Mouse (Mus musculus) liver, embryonic 11.5 days (tissue): ENCODE measurements around the gene Zdhhc22. TPM values are rescaled to one million over a fixed set of nuclear protein-coding genes. Genes with fewer than 3 reads are reported as not detected.

Experiments
- ATAC-seq: fragments of 200-750 bp; cut with Nextera tagmentation; replicated peaks from 2 replicates; pipeline ENCODE4 v1.8.0; 2017; ENCODE audit warnings: moderate number of reproducible peaks, mild to moderate bottlenecking, moderate TSS enrichment, moderate library complexity; ENCODE audit not compliant: low FRiP score
- DNase-seq: peaks from one replicate; pipeline ENCODE4 v3.0.0-alpha.2; 2017; ENCODE audit warnings: low spot score
- H3K27ac ChIP-seq: fragments of 300-500 bp; sonication (generic); 2 replicates; pipeline ENCODE4 v1.5.1; 2014; ENCODE audit warnings: mild to moderate bottlenecking, low read depth, low read length, control low read depth
- H3K27me3 ChIP-seq: fragments of 300-500 bp; sonication (generic); replicated peaks from 2 replicates; pipeline ENCODE4 v1.6.1; 2014; ENCODE audit warnings: low read length, mixed read lengths; ENCODE audit not compliant: control insufficient read depth, insufficient read depth
- H3K36me3 ChIP-seq: fragments of 300-500 bp; sonication (generic); 2 replicates; pipeline ENCODE4 v1.6.1; 2014; ENCODE audit warnings: mild to moderate bottlenecking, low read length, moderate library complexity, mixed read lengths; ENCODE audit not compliant: control insufficient read depth, insufficient read depth
- H3K4me1 ChIP-seq: fragments of 300-500 bp; sonication (generic); replicated peaks from 2 replicates; pipeline ENCODE4 v1.6.1; 2014; ENCODE audit warnings: low read length, mixed read lengths; ENCODE audit not compliant: control insufficient read depth, insufficient read depth
- H3K4me2 ChIP-seq: fragments of 300-500 bp; sonication (generic); 2 replicates; pipeline ENCODE4 v1.6.1; 2014; ENCODE audit warnings: mild to moderate bottlenecking, control low read depth, moderate library complexity
- H3K4me3 ChIP-seq: fragments of 300-500 bp; sonication (generic); 2 replicates; pipeline ENCODE4 v1.5.1; 2014; ENCODE audit warnings: low read depth, low read length, control low read depth
- H3K9ac ChIP-seq: fragments of 300-500 bp; sonication (generic); 2 replicates; pipeline ENCODE4 v1.6.1; 2014; ENCODE audit warnings: low read depth, low read length, control low read depth
- H3K9me3 ChIP-seq: fragments of 300-500 bp; sonication (generic); 2 replicates; pipeline ENCODE4 v1.6.1; 2016; ENCODE audit warnings: low read length, inconsistent platforms, mixed read lengths; ENCODE audit not compliant: control insufficient read depth
- WGBS: fragments of 180-500 bp; shearing (Covaris S2); extraction: QIAGEN DNeasy Blood & Tissue Kit; methylation state at CpG from one replicate; pipeline ENCODE4 v1.1.7; 2014; 5-methylcytosine and 5-hydroxymethylcytosine counted together
- polyA plus RNA-seq: library from polyadenylated mRNA; unstranded; fragments of >200 nt; fragmentation: Nextera tagmentation; extraction: Ambion mirVana; gene quantifications from 2 replicates; pipeline ENCODE4 v1.2.1, GENCODE M21; 2014

Zdhhc22 gene
- 0.05 and 0.08 TPM in 2 replicates for polyA plus RNA-seq

- H3K4me3 ChIP-seq: 0 out of 2 replicates have a peak within 1 kb of the TSS, but pooled peaks have one; percentile 3
- peaks cover 58% of the 10 kb centered on the region for H3K27me3 ChIP-seq
Measured at GRCm38 (mm10) chr12:86989890-86990754, at the start of gene Zdhhc22. Zdhhc22 (minus strand) TSS chr12:86990430.

GRCm38 (mm10) chr12:87036631-87037030 is 46.4 kb upstream of the Zdhhc22 start:
- no peak overlapping the region for H3K9ac ChIP-seq
- no peaks in the 10 kb centered on the region for H3K36me3 ChIP-seq
- no peak overlapping the region for H3K27ac ChIP-seq
- no peaks in the 10 kb centered on the region for H3K27me3 ChIP-seq
- ATAC-seq (no peak), DNase-seq (no peak)
- H3K4me2 ChIP-seq: no peak overlapping the region
- no peaks in the 10 kb centered on the region for H3K4me1 ChIP-seq
- H3K9me3 ChIP-seq: no peaks in the 10 kb centered on the region
- WGBS: 88% methylated on average over 7 of the region's 7 CpGs
- H3K4me3 ChIP-seq: no peak overlapping the region

More at GRCm38 (mm10) chr12:86989890-86990754, at the start of gene Zdhhc22:
- peak within 1 kb of the TSS; percentile 37; the same call in 1 of the 2 replicates for H3K4me2 ChIP-seq
- no peak within 1 kb of the TSS for H3K9ac ChIP-seq
- 2% methylated on average over 65 of the region's 68 CpGs for WGBS
- H3K4me1 ChIP-seq: peaks cover 6% of the 10 kb centered on the region; the same call in 1 of the 2 replicates
- no peaks in the 10 kb centered on the region for H3K9me3 ChIP-seq
- no peak within 1 kb of the TSS for H3K27ac ChIP-seq
- ATAC-seq (no peak), DNase-seq (peak; percentile 52)
- H3K36me3 ChIP-seq: no peaks in the 10 kb centered on the region

DNA sequence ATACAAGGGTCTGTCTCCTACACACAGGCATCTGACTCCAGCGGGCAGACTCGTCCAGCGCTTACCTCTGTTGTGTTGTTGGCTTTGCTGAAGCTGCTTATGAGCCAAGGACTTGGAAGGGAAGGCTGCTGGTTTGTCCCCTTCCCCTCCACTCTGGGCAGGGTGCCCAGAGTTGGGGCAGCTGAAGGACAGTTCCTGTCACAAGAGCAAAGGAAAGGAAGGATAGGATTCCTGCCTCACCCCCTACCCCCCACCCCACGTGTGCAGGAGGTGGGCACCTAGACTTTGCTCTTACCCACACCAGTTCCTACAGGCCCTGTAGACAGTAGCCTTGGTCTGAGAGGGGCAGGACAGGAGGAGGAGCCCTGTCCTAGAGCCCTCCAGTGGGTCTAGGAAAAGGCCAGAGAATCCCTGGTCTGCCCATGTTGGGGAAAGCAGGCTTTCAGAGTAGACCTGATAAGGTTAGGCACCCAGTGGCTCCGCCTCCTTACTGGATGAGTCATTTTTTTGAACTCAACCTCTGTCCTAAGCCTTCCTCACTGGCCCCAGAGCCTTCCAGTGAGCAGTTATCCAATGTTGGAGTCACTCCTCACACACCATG is 41.0 kb upstream of the Zdhhc22 start:
- DNase-seq (no peak), ATAC-seq (no peak)
- Histone ChIP-seq H3K27ac (no peak overlapping the region), H3K9me3 (no peaks in the 10 kb centered on the region), H3K4me2 (no peak overlapping the region), H3K36me3 (no peaks in the 10 kb centered on the region), H3K4me3 (no peak overlapping the region), H3K27me3 (peaks cover 22% of the 10 kb centered on the region), H3K9ac (no peak overlapping the region), H3K4me1 (no peaks in the 10 kb centered on the region)
- WGBS: 74% methylated on average over 5 of the region's 5 CpGs

- Histone ChIP-seq H3K36me3 (no peaks in the 10 kb centered on the region), H3K27me3 (peaks cover 31% of the 10 kb centered on the region), H3K27ac (no peak overlapping the region), H3K9ac (no peak overlapping the region), H3K9me3 (no peaks in the 10 kb centered on the region), H3K4me3 (no peak overlapping the region), H3K4me1 (no peaks in the 10 kb centered on the region; the same call in 1 of the 2 replicates), H3K4me2 (no peak overlapping the region)
- ATAC-seq (no peak), DNase-seq (no peak)
- 58% methylated on average over 5 of the region's 5 CpGs for WGBS
Measured at GRCm38 (mm10) chr12:87029251-87029976, 39.2 kb upstream of the Zdhhc22 start.

DNA sequence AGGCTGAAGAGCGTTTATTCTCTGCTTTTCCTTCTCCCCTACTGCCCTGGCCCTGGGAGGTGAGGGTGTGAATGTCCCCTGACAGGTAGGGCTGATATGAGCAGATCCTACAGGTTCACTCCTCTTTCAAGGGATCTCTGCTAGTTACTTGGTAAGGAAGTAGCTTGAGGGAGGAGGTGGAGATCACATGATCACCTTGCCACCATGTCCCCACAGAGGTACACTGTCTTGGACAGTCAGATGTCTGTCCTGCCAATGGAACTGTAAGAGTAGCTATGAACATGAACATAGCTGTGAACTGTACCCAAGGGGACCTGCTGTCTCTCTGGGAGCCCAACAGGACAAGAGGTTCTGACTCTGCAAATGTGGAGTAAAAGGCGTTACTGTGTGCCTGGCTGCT is 37.8 kb upstream of the Zdhhc22 start:
- H3K4me2 ChIP-seq: no peak overlapping the region
- no peak overlapping the region for H3K27ac ChIP-seq
- H3K36me3 ChIP-seq: no peaks in the 10 kb centered on the region
- H3K4me3 ChIP-seq: no peak overlapping the region
- H3K4me1 ChIP-seq: no peaks in the 10 kb centered on the region; the same call in 1 of the 2 replicates
- WGBS: 49% methylated on average over 2 of the region's 2 CpGs
- no peak for ATAC-seq
- H3K9me3 ChIP-seq: no peaks in the 10 kb centered on the region
- H3K9ac ChIP-seq: no peak overlapping the region
- peaks cover 31% of the 10 kb centered on the region for H3K27me3 ChIP-seq
- no peak for DNase-seq

- WGBS: 46% methylated on average over 5 of the region's 5 CpGs
- H3K4me3 ChIP-seq: no peak overlapping the region
- H3K4me2 ChIP-seq: no peak overlapping the region
- H3K9ac ChIP-seq: no peak overlapping the region
- no peak overlapping the region for H3K27ac ChIP-seq
- H3K36me3 ChIP-seq: no peaks in the 10 kb centered on the region
- H3K27me3 ChIP-seq: peaks cover 31% of the 10 kb centered on the region
- no peaks in the 10 kb centered on the region for H3K9me3 ChIP-seq
- DNase-seq (no peak), ATAC-seq (no peak)
- no peaks in the 10 kb centered on the region; the same call in 1 of the 2 replicates for H3K4me1 ChIP-seq
Measured at GRCm38 (mm10) chr12:87027391-87027790, 37.2 kb upstream of the Zdhhc22 start.

GRCm38 (mm10) chr12:87026871-87027240 is 36.6 kb upstream of the Zdhhc22 start:
- Histone ChIP-seq H3K4me3 (no peak overlapping the region), H3K4me2 (no peak overlapping the region; the same call in 1 of the 2 replicates), H3K9me3 (no peaks in the 10 kb centered on the region), H3K36me3 (no peaks in the 10 kb centered on the region), H3K4me1 (no peaks in the 10 kb centered on the region; the same call in 1 of the 2 replicates), H3K27me3 (peaks cover 31% of the 10 kb centered on the region), H3K27ac (no peak overlapping the region), H3K9ac (no peak overlapping the region)
- ATAC-seq (no peak), DNase-seq (no peak)
- WGBS: 22% methylated on average over 8 of the region's 8 CpGs

DNA sequence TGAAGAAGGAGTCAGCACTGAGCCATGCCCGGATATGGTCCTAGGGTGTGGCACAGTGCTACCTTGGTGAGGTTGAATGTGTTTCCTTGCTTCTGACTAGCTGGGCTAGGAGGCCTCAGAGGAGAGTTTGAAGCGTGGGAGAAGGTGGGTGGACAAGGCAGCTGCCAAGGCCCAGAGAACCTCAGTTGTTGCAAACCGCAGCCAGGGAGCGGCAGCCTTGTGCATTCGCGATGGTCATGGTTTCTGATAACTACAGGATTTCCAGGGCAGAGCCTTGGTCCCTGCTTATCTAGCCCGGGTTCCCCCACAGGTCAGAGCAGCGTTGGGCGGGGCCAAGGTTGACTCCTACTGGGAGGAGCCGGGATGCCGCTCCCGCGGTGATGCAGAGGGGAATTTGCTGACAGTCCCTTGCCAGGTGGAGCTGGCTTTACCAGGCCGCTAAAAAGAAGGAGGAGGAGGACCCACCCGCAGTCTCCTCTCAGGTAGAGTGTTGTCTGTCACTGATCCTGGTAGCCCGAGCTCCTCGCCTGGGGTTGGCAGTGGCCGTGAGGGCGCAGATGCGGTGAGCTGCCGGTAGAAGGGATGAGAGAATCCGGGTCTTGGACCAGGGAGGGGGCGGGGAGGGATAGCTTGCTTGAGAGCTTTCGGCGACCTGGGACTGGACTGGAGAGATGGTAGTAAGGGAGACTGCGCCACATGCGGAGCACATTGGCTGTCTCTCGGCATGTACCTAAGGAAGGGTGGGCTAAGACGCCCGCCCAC is 36.1 kb upstream of the Zdhhc22 start:
- no peaks in the 10 kb centered on the region for H3K9me3 ChIP-seq
- no peaks in the 10 kb centered on the region for H3K36me3 ChIP-seq
- peaks cover 31% of the 10 kb centered on the region for H3K27me3 ChIP-seq
- 4% methylated on average over 30 of the region's 30 CpGs for WGBS
- H3K4me2 ChIP-seq: peak overlapping the region; percentile 42
- ATAC-seq (peak; percentile 53; the same call in 1 of the 2 replicates), DNase-seq (peak; percentile 47)
- no peaks in the 10 kb centered on the region; the same call in 1 of the 2 replicates for H3K4me1 ChIP-seq
- H3K27ac ChIP-seq: no peak overlapping the region
- H3K9ac ChIP-seq: no peak overlapping the region
- H3K4me3 ChIP-seq: no peak overlapping the region
